Mouse (Mus musculus) lung, postnatal 36 days (tissue): ENCODE measurements around the gene Arhgef3.

ENCODE experiments used
- DNase-seq: peaks from one replicate; pipeline ENCODE4 v3.0.0; 2022; ENCODE audit warnings: mixed read lengths

Gene Arhgef3

DNA sequence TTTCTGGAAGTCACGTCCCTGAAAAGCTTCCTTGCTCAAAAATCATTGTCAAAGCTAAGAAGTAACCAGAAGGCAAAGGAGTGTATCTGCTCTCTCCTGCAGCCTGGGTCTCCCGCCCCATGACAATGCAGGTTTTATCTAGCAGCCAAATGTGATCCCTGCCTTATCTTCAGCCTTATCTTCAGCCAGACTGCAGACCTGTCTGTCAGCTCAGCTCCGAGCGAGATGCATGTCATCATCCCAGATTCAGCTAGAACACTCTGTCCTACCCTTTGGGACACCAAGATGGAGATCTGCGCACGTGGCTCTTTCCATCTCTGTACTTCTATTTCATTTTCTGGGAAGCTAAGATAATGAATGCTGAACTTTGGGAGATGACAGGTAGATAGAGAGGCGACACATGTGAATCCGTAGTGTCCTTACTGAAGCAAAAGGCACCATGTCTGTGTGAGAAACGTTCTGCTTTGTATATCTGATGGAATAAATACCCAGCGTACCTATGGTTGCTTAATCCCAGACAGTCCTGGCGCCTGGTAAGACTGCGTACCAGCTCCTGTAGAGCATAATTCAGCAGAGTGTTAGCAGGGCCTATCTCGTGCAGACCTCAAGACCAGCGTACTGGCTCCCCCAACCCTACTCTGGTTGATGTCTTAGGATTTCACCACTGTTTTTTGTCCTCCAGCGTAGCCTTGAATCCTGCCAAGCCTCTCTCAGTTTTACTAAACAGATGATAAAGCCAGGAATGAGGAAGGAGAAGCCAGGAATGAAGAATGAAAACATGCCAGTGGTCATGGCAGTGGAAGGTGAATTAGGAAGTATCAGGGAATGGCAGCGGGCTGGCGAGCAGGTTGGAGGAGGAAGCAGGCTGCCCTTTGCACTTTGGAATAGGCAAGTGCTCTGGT, 235.4 kb downstream of the Arhgef3 start:
- no peak for DNase-seq

DNA sequence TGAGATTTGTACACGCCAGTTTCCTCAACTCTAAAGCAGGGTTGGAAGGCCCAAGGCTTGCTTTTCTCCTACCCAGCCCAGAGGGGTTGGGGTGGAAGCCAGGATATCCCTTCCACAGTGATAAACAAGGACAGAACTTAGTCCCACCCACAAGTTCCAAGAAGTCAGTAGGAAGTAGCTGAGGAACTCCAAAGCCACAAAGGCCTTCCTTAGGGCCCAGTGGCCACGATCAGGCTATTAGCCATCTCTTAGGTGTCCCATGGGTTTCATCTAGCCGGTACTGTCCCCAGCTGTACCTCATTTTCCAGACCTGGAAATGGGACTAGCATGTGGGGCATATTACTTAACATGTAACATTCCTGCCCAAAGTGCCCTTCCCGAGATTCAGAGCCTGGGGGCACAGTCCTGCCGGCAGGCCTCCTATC, 236.4 kb downstream of the Arhgef3 start:
- DNase-seq = peak; percentile 86

DNA sequence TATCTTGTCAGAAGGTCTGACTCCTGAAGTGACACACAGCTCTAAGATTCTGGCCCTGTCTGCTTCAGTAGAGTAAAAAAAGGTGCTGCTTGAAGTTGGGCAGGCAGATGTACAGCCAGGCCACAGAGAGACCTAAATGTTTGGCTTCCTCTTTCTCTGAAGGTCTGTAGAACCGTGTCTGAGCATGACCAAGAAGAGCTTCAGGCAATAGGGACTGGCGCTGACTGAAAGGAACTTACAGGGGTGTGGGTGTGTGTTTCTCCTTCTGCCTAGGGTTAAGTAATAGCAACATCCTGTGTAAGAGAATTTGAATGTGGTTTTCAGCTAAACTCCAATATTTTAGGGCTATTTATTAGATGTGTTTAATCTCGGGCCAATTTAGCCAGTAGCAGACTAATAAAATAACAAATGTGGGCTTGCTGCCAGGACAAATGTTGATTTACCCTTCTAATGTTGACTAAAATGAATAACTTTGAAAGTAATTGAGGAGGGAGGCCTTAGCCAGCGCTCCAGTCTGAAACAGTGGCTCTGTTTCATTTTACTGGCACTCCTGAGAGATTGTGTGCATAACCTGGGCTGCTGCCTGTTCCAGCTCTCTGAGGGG, 236.9 kb downstream of the Arhgef3 start:
- peak; percentile 86 for DNase-seq

DNA sequence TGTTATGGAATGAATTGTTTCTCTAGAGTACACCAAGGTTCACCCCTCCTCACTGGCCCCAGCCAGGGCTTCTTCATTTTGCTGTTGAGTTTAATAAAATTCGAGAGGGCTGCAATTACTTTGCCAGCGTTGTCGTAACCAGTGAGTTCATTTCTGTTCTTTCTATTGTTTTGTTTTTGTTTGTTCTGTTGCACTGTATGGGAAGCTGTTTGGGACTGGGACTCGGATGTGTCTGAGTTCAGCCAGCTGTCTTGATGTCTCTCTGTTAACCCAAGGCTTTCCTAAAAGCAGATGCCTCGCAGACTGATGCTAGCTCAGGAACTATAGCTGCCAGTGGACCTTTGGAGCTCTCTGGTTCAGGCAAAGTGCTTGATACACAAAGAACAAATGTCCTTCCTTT, 237.8 kb downstream of the Arhgef3 start:
- no peak for DNase-seq

- DNase-seq = no peak
Measured at GRCm38 (mm10) chr14:27355151-27355550, 240.5 kb downstream of the Arhgef3 start.

DNA sequence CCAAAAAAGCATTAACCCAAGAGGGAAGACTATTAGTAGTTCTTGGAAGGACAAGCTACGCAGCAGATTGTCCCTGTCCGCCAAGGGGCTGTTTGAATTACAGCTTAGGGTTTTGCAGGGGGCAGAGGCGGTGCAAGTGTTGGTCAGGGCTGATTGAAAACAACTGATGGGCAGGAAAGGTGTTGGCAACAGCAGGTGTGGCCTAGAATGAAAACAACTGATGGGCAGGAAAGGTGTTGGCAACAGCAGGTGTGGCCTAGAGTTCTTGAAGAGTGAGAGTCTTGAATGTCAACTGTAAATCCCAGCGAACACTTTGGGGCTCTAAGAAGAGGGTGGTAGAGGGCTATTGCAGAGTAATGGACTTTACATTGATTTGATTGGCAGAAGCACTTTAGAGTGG, 241.2 kb downstream of the Arhgef3 start:
- no peak for DNase-seq

- no peak for DNase-seq
Measured at GRCm38 (mm10) chr14:27357139-27357538, 242.4 kb downstream of the Arhgef3 start.

GRCm38 (mm10) chr14:27358202-27358601, 243.5 kb downstream of the Arhgef3 start:
- DNase-seq = no peak

- no peak for DNase-seq
Measured at GRCm38 (mm10) chr14:27360849-27361248, 246.2 kb downstream of the Arhgef3 start.

- DNase-seq = no peak
Measured at GRCm38 (mm10) chr14:27361514-27361913, 246.8 kb downstream of the Arhgef3 start.

GRCm38 (mm10) chr14:27364668-27365257, 250.1 kb downstream of the Arhgef3 start:
- DNase-seq = no peak

- DNase-seq = no peak
Measured at GRCm38 (mm10) chr14:27367117-27367711, 252.5 kb downstream of the Arhgef3 start.

GRCm38 (mm10) chr14:27368619-27369018, 253.9 kb downstream of the Arhgef3 start:
- no peak for DNase-seq

DNA sequence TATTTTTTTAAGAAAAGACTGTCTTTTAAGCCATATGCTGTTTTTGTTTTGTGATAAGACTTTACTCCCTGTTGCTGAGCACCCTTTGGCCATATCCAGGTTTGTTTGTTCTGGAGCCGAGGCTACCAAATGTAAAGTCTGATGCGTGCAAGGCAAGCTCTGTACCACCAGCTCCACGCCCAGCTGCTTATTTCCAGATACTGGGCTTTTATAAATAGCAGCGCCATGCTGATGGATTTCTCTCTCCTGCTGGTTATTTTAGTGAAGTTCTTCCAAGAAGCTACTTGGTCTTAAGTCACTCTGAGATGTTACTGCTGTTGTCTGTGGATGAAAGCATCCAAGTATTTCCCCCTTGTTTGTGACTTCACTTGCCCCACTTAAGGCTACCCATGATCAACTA, 254.8 kb downstream of the Arhgef3 start:
- no peak for DNase-seq

DNA sequence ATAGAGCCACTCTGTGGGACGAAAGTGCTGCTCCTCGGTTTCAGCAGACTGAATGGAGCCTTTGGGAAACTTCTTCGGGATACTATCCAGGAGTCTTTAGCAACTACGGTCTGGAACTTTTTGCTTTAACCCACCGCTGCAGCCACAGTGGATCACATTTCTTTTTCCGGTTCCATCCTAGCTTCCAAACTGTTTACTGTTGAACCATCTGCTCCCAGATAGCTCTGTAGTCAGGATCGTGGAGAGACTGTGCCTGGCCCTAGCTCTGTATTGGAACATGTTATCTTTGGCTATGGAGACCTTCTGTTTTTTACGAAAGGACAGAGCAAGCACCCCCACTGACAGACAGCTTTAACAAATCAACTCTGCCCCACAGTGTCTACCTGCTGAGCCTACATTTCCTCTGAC, 257.0 kb downstream of the Arhgef3 start:
- DNase-seq = no peak

DNA sequence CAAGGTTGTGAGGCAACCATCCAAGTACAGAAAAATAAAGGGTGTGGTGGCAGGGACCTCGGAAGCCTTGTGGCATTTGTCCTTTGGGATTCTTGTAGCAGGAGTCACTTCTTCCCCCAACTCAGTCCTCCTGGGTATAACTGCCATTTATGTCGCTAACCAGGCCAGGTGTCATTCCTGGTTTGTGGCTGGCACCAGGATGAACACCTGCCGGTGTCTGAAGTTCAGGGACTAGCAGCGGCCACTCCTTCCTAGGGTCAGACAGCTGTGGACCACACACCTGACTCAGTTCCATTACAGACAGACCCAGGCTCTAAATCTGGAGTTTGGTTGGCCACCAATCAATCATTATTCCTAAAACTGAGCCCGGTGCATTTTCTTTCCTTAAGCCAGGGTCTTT, 258.8 kb downstream of the Arhgef3 start:
- no peak for DNase-seq

- DNase-seq = peak; percentile 51
Measured at GRCm38 (mm10) chr14:27376115-27376648, 261.5 kb downstream of the Arhgef3 start.

DNA sequence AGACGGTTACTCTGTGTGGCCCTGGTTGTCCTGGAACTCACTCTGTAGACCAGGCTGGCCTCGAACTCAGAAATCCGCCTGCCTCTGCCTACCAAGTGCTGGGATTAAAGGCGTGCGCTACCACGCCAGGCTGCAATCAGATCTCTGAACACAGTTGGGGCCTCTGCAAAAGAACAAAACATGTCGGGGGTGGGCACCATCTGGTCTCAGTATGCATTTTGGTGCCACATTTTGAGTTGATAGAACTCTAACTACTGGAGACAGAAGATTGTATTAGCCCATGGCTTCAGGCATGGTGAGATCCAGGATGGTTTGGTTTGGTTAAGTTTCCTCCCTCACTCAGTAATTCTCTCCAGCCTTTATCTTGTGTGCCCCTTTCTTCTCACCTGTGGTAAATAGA, 264.0 kb downstream of the Arhgef3 start:
- no peak for DNase-seq

DNA sequence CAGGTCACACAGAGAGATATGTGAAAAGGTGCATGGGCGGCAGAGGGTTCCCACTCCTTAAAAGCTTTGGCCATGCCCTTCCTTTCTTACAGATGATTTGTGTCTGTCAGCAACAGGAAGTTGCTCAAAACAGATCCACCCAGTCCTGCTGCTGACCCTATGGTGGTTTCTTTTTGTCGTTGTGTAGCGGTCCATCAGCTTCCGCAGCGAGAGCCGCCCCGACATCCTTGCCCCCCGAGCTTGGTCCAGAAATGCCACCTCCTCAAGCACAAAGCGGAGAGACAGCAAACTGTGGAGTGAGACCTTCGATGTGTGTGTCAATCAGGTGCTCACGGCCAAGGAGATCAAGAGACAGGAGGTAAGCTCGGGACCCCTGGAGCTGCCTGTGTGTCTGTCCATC, 264.7 kb downstream of the Arhgef3 start:
- DNase-seq = peak; percentile 76

GRCm38 (mm10) chr14:27381459-27381858, 266.8 kb downstream of the Arhgef3 start:
- DNase-seq = peak; percentile 39

DNA sequence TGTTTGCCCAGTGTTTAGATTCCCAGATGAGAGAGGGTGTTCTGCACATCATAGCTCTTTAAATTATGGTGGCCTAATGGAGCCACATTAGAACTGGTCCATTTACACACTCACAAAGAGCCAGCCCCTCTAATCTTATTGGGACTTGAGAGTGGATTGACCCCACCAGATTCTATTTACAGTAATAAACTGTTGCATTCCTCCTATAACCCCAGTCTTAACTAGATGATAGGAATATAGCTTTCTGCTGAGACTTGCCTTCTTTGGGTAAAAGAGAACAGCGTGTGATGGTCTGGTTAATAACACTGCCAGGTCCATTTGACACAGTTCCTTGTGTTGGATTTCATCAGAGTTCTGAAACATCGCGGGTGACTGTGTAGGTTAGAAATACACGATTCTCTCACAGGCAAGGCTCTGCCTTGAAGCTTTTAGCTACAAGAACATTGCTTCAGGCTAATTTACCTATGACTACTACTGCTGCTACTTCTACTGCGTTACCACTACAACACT, 268.7 kb downstream of the Arhgef3 start:
- no peak for DNase-seq

- DNase-seq = no peak
Measured at GRCm38 (mm10) chr14:27384143-27384542, 269.4 kb downstream of the Arhgef3 start.

- DNase-seq = no peak
Measured at GRCm38 (mm10) chr14:27388616-27389015, 273.9 kb downstream of the Arhgef3 start.
